In the genomic region with DNA sequence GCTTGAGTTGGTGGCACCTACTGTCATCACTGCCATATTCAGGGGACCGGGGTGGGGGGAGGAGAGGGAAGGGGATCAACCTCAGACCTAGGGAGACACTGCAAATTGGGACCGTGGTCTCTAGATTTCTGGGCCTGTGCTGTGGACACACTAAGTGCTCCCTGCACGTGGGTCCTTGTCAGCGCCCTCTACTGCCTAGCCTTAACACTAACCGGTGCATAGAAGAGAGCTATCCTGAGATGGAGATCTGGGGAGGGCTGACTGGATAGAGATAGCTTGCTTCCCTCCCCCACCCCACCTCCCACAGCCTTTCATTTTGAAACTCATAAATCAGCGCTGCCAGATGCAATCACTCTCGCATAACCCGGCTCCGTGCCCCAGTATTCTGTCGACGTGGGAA, we compare ENCODE assay signal across 18 mouse cellular contexts.
"Had no signal": no experiment of that assay in that cellular context is flagged by ENCODE, and none has a peak within 500 bp of the region (broad histone marks: within the 10 kb centered on the region; RNA-seq: fewer than 3 reads in every experiment).

No protein-coding gene starts in this region.

- H3K4me1 ChIP-seq: midbrain, embryonic 13.5 days; midbrain, embryonic 15.5 days; neural tube, embryonic 13.5 days; neural tube, embryonic 15.5 days had no signal

- DNase-seq: lung, adult 18-20 months; lung, embryonic 14.5 days; lung, postnatal 10 days; lung, postnatal 4 days; retina, postnatal 1 day; right cerebral cortex, adult 18-20 months; right cerebral cortex, postnatal 25 days; right cerebral cortex, postnatal 4 days; spleen, adult 18-20 months; thymus, adult 18-20 months; thymus, postnatal 14 days; thymus, postnatal 36 days had no signal

- H3K9ac ChIP-seq: lung, embryonic 14.5 days; midbrain, embryonic 13.5 days; midbrain, embryonic 15.5 days; neural tube, embryonic 13.5 days; neural tube, embryonic 15.5 days had no signal

- ATAC-seq: midbrain, embryonic 13.5 days; midbrain, embryonic 15.5 days had no signal

- H3K9me3 ChIP-seq: midbrain, embryonic 10.5 days; midbrain, embryonic 13.5 days; midbrain, embryonic 15.5 days; neural tube, embryonic 13.5 days; neural tube, embryonic 15.5 days had no signal

- H3K27me3 ChIP-seq: midbrain, embryonic 13.5 days; midbrain, embryonic 15.5 days; neural tube, embryonic 13.5 days; neural tube, embryonic 15.5 days had no signal

- H3K4me2 ChIP-seq: lung, embryonic 14.5 days; midbrain, embryonic 13.5 days; midbrain, embryonic 15.5 days; neural tube, embryonic 13.5 days; neural tube, embryonic 15.5 days had no signal

- H3K27ac ChIP-seq: midbrain, embryonic 10.5 days; midbrain, embryonic 13.5 days; midbrain, embryonic 15.5 days; neural tube, embryonic 13.5 days; neural tube, embryonic 15.5 days had no signal

- H3K36me3 ChIP-seq: midbrain, embryonic 10.5 days; midbrain, embryonic 13.5 days; midbrain, embryonic 15.5 days; neural tube, embryonic 13.5 days; neural tube, embryonic 15.5 days had no signal

- H3K4me3 ChIP-seq: midbrain, embryonic 10.5 days; midbrain, embryonic 13.5 days; midbrain, embryonic 15.5 days; myocyte; neural tube, embryonic 13.5 days; neural tube, embryonic 15.5 days had no signal
